Mouse (Mus musculus) midbrain, embryonic 10.5 days (tissue): ENCODE data around the gene Foxp2. TPM values are rescaled to one million over a fixed set of nuclear protein-coding genes. Genes with fewer than 3 reads are reported as not detected.

ENCODE experiments used
- DNase-seq: peaks from one replicate; pipeline ENCODE4 v3.0.0-alpha.2; 2017; ENCODE audit warnings: low spot score
- H3K27ac ChIP-seq: fragments of 300-500 bp; sonication (generic); replicated peaks from 2 replicates; pipeline ENCODE4 v1.5.1; 2016; ENCODE audit warnings: mild to moderate bottlenecking
- H3K27me3 ChIP-seq: fragments of 300-500 bp; sonication (generic); 2 replicates; pipeline ENCODE4 v1.6.1; 2016; ENCODE audit warnings: low read depth, mild to moderate bottlenecking; ENCODE audit not compliant: poor library complexity, severe bottlenecking
- H3K36me3 ChIP-seq: fragments of 300-500 bp; sonication (generic); 2 replicates; pipeline ENCODE4 v1.6.1; 2016; ENCODE audit warnings: mild to moderate bottlenecking, moderate library complexity
- H3K4me1 ChIP-seq: fragments of 300-500 bp; sonication (generic); 2 replicates; pipeline ENCODE4 v1.6.1; 2016
- H3K4me3 ChIP-seq: fragments of 300-500 bp; sonication (generic); 2 replicates; pipeline ENCODE4 v1.5.1; 2016; ENCODE audit warnings: mild to moderate bottlenecking, moderate library complexity
- H3K9me3 ChIP-seq: fragments of 300-500 bp; sonication (generic); replicated peaks from 2 replicates; pipeline ENCODE4 v1.6.1; 2016; ENCODE audit warnings: mild to moderate bottlenecking
- WGBS: fragments of 180-500 bp; shearing (Covaris S2); methylation state at CpG from one replicate; pipeline ENCODE4 v1.1.7; 2016; 5-methylcytosine and 5-hydroxymethylcytosine counted together
- polyA plus RNA-seq: library from polyadenylated mRNA; unstranded; fragments of >200 nt; fragmentation: Nextera tagmentation; extraction: Ambion mirVana; gene quantifications from 2 replicates; pipeline ENCODE4 v1.2.1, GENCODE M21; 2016

Foxp2 gene
- polyA plus RNA-seq, 1 experiment from 2014 or later: 35.9 TPM

DNA sequence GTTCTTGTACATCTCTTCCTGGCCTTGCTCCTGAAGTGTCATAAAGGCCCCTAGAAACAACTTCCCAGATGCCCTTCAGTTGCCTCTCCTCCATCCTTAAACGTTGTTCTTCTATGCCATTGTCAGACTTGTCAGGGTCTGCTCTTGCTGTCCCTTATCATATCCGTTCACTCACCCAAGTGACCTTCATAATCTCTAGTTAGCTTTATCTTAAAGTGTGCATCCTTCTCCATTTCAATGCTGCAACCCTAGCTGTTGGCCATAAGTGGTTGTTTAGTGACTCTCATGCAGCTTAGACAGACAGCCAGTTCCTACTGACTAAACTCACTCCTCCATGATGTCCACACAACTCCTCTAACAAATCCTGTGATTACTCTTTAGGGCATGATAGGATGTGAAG, 415.8 kb downstream of the Foxp2 start:
- Histone ChIP-seq H3K4me3 (no peak overlapping the region), H3K9me3 (no peaks in the 10 kb centered on the region), H3K36me3 (no peaks in the 10 kb centered on the region), H3K27me3 (no peaks in the 10 kb centered on the region), H3K4me1 (no peaks in the 10 kb centered on the region), H3K27ac (no peak overlapping the region)
- no peak for DNase-seq
- 86% methylated on average over 2 of the region's 2 CpGs for WGBS

DNA sequence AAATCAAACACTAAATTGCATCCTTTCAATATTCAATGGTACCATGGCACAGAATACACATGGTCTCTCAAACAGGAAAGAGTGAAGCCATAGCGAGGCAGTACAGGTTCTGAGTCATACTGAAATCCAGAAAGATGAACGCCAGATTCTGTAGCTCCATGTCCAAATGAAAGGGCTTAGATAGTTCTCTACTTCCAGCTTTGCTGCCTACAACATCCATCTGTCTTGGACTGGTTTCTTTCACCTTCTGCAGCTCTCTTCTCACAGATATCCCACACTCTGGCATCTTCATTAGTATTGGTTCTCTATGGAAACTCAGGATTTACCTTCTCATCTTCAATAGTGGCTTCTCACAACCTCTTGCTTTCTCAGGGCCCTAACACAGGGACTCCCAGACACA, 417.2 kb downstream of the Foxp2 start:
- no peaks in the 10 kb centered on the region for H3K9me3 ChIP-seq
- H3K36me3 ChIP-seq: no peaks in the 10 kb centered on the region
- no peak overlapping the region for H3K4me3 ChIP-seq
- H3K27me3 ChIP-seq: no peaks in the 10 kb centered on the region
- no peak for DNase-seq
- 94% methylated on average over 2 of the region's 2 CpGs for WGBS
- no peaks in the 10 kb centered on the region for H3K4me1 ChIP-seq
- H3K27ac ChIP-seq: no peak overlapping the region

DNA sequence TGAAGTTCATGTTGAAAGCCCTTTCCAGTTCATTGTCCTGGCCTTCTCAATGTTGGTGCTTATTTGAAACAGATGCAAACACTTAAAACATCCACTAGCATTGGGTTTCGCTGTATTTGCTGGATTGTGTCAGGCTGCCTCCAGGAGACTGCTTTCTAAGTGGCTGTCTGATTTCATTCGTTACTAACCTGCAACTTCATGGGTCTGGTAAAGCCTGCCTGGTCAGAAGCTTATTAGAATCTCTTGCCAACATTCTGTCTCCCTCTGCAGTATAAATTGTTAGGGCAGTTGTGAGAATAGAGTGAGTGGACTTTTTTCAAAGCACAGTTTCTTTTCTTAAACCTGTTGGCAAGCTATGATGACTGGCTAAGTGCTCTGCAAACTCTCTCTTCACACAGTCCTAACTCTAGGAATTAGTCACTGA, 420.4 kb downstream of the Foxp2 start:
- Histone ChIP-seq H3K4me3 (no peak overlapping the region), H3K36me3 (no peaks in the 10 kb centered on the region), H3K9me3 (no peaks in the 10 kb centered on the region), H3K4me1 (no peaks in the 10 kb centered on the region), H3K27me3 (no peaks in the 10 kb centered on the region), H3K27ac (no peak overlapping the region)
- no peak for DNase-seq
- 78% methylated on average over 2 of the region's 2 CpGs for WGBS

DNA sequence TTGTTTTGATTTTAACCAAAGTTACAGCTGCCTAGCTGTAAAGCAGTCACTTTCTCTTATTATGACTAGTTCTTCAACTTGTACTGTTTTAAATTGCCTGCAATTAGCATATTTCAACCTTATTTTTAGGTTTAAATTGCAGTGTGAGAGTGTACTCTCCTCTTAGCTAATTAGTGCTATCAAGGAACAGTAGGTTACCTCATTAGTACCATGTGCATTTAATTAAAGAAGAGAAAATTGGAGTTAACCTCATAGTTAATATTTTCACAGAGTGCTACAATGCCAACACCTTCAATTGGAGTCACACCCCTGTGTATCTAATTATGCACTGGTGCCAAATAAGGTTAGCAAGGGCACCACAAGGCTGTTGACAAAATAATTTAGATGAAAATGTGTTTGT, 421.9 kb downstream of the Foxp2 start:
- H3K9me3 ChIP-seq: no peaks in the 10 kb centered on the region
- H3K36me3 ChIP-seq: no peaks in the 10 kb centered on the region
- H3K27ac ChIP-seq: no peak overlapping the region
- H3K4me3 ChIP-seq: no peak overlapping the region
- no peak for DNase-seq
- H3K4me1 ChIP-seq: no peaks in the 10 kb centered on the region
- no peaks in the 10 kb centered on the region for H3K27me3 ChIP-seq

DNA sequence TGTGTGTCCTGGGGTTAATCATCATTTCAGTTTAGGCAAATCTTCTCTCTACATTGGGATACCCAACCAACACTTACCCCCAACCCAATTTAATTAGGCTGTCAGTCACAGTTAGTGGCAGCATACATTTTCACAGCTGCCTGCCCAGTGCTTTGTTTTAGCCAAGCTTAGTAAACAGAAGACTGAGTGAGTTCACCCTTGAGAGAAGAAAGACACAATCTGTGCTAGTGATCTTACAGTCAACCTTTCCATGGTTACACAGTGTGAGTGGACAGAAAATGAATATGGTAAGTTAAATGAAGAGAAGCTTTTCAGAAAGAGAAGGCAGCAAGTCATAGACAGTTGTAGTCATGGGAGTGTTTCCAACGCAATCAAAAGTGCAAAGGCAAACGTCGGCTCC, 446.6 kb downstream of the Foxp2 start:
- no peak overlapping the region for H3K4me3 ChIP-seq
- 75% methylated on average over 3 of the region's 3 CpGs for WGBS
- no peaks in the 10 kb centered on the region for H3K27me3 ChIP-seq
- no peaks in the 10 kb centered on the region for H3K36me3 ChIP-seq
- H3K27ac ChIP-seq: no peak overlapping the region
- H3K9me3 ChIP-seq: no peaks in the 10 kb centered on the region
- H3K4me1 ChIP-seq: no peaks in the 10 kb centered on the region
- DNase-seq: no peak

DNA sequence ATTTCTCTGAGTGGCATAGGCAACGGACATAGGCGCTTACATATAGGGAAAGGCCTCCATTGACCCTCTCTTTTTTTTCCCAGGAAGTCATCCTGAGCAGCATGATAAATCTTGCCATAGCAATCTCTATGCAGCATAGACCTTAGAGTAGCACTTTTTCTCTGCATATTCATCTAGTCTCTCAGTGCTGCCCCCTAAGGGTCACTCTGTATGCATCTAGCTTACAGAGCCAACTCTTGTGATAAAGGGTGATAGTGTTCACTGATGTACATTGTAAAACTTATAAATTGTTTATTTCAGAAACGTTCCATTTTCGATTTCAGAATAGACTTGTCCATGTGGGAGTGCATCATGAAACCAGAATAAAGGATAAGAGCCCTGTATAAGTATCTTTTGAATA, 454.7 kb downstream of the Foxp2 start:
- Histone ChIP-seq H3K9me3 (no peaks in the 10 kb centered on the region), H3K36me3 (no peaks in the 10 kb centered on the region), H3K27ac (no peak overlapping the region), H3K27me3 (no peaks in the 10 kb centered on the region), H3K4me1 (no peaks in the 10 kb centered on the region), H3K4me3 (no peak overlapping the region)
- WGBS: 85% methylated on average over 4 of the region's 4 CpGs
- DNase-seq: no peak

DNA sequence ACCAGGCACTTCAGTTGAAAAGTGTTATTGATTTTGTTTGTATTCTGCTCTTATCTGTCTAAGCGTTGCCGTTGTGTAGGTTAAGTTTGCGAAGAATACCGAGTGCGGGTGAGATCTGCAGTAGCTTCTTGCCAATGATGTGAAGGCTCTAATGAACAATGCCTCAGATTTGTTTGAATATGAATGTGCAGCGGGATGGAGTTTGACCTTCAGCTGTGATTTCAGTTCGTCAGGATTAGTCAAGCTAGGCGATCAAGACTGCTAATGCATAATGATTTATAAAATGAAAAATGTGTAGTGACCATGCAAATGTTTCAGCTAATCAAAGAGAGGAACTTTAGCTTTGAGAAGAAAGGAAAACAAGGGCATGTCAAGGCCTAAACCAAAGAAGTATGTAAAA, 469.1 kb downstream of the Foxp2 start:
- no peak for DNase-seq
- WGBS: 55% methylated on average over 8 of the region's 8 CpGs
- no peak overlapping the region for H3K4me3 ChIP-seq
- no peaks in the 10 kb centered on the region for H3K9me3 ChIP-seq
- peak overlapping the region; percentile 55 for H3K27ac ChIP-seq
- H3K36me3 ChIP-seq: no peaks in the 10 kb centered on the region
- peaks cover 27% of the 10 kb centered on the region for H3K4me1 ChIP-seq
- H3K27me3 ChIP-seq: no peaks in the 10 kb centered on the region

DNA sequence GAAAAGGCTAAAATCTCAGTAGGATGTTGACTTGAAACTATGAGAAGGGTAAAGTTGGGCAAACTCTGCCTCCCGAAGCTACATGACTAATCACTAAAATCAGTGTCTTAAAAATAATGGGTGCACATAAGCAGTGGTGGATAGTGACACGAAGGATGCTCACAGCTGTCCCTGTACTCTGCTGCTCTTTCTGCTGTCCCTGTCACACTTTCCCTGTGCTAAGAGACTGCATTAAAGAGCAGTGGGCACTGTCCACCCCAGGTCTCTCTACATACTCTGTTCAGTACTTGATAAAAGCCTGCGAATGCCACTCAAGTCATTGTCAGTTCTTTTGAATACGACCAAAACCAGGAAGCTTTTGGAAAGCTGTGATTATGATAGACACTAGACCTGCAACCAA, 469.7 kb downstream of the Foxp2 start:
- H3K36me3 ChIP-seq: no peaks in the 10 kb centered on the region
- DNase-seq: no peak
- H3K27me3 ChIP-seq: no peaks in the 10 kb centered on the region
- H3K4me3 ChIP-seq: no peak overlapping the region
- H3K9me3 ChIP-seq: no peaks in the 10 kb centered on the region
- peak overlapping the region; percentile 55; the same call in 1 of the 2 replicates for H3K27ac ChIP-seq
- WGBS: 80% methylated on average over 4 of the region's 4 CpGs
- H3K4me1 ChIP-seq: peaks cover 27% of the 10 kb centered on the region

DNA sequence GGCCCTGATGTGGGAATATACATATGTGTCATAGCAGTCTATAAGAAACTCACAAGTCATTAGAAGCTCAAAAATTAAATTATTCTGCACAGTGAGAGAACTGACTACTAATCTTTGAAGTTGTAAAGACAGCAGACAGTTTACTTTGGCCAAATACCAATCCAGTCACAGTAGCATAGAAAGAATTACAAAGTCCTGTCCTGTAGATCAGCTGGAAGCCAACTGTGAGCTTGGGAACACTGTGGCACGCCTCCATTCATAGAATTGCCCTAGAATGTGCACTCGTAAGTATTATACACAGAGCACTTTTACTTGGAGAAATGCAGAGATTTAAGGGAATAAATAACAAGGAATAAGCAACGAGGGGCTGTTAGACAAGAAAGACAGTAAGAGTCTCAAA, 472.5 kb downstream of the Foxp2 start:
- no peak overlapping the region for H3K4me3 ChIP-seq
- no peaks in the 10 kb centered on the region for H3K27me3 ChIP-seq
- H3K27ac ChIP-seq: no peak overlapping the region
- no peak for DNase-seq
- H3K9me3 ChIP-seq: no peaks in the 10 kb centered on the region
- no peaks in the 10 kb centered on the region for H3K36me3 ChIP-seq
- WGBS: 80% methylated on average over 3 of the region's 3 CpGs
- peaks cover 34% of the 10 kb centered on the region for H3K4me1 ChIP-seq

DNA sequence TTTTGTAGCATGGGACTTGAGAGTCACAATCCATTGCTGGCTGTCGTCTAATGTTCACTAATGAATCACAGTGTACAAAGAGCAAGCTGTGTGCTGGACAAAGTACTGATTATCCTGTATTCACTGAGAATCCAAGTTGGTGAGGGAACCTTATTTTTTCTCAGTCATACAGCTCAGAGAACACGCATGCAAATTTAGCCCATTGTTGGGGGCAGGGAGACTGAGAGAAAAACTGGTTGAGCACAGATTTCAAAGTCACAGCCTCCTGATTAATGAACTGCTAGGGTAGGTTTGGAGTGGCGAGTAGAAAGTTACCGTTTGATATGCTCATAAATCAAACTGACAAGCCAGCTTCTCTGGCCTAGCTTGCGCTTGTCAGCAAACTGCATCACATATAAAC, 477.1 kb downstream of the Foxp2 start:
- Histone ChIP-seq H3K27me3 (no peaks in the 10 kb centered on the region), H3K4me3 (no peak overlapping the region), H3K36me3 (no peaks in the 10 kb centered on the region), H3K27ac (no peak overlapping the region), H3K4me1 (peaks cover 11% of the 10 kb centered on the region; the same call in 1 of the 2 replicates), H3K9me3 (no peaks in the 10 kb centered on the region)
- WGBS: 81% methylated on average over 5 of the region's 5 CpGs
- no peak for DNase-seq

DNA sequence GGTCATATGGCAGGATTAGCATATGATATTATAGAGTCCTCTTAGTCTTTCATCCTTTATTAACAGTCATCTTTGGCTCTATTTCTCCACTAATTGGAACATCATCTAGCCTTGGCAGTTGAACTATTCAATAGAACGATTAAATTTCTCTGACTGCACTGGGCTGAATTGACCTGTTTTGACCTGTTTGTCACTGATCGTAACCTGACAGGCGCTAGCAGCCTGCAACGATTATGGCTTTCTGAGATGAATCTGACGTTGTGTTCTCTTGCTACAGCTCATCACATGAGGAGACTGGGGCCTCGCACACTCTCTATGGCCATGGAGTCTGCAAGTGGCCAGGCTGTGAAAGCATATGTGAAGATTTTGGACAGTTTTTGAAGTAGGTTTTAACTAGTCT, 495.3 kb downstream of the Foxp2 start:
- H3K9me3 ChIP-seq: no peaks in the 10 kb centered on the region
- no peak overlapping the region for H3K27ac ChIP-seq
- H3K27me3 ChIP-seq: no peaks in the 10 kb centered on the region
- H3K4me1 ChIP-seq: peaks cover 17% of the 10 kb centered on the region
- WGBS: 72% methylated on average over 6 of the region's 6 CpGs
- 0 out of 2 replicates have a peak, but pooled peaks cover 3% of the 10 kb centered on the region for H3K36me3 ChIP-seq
- no peak overlapping the region for H3K4me3 ChIP-seq
- DNase-seq: no peak

DNA sequence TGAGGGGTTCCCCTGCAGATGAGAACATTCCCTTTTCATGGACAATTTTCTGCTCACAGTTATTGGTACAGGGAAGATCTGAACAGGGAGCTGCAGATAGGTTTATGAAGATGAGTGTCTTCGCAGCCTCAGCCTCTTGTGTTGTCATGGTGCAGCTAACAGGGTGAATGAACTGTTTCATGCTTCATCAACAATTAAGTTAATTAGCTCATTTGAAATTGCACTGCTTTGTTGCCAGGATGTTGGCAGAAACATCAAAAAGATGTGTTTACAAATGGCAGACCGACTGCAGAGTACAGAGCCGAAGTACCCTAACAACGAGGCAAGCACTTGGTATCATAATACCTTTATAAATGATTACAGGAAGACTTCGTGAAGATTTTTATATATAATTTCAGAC, 496.3 kb downstream of the Foxp2 start:
- H3K27me3 ChIP-seq: no peaks in the 10 kb centered on the region
- H3K9me3 ChIP-seq: no peaks in the 10 kb centered on the region
- 0 out of 2 replicates have a peak, but pooled peaks cover 3% of the 10 kb centered on the region for H3K36me3 ChIP-seq
- WGBS: 57% methylated on average over 5 of the region's 5 CpGs
- peaks cover 17% of the 10 kb centered on the region for H3K4me1 ChIP-seq
- DNase-seq: no peak
- H3K4me3 ChIP-seq: no peak overlapping the region
- no peak overlapping the region for H3K27ac ChIP-seq

DNA sequence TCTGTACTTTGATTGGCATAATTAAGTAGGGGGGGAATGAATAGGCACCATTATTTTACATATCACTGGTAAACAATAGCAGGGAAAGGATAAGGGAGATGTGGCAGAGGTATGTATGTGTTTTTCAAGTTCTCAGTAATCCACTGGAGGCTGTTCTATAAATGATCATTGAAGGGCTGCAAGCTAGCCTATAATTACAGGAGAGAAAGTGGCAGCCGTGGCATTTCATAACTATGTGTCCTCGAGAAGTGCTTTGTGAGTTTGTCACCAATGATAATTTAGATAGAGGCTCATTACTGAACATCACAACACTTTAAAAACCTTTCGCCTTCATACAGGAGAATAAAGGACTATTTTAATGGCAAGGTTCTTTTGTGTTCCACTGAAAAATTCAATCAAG, 500.0 kb downstream of the Foxp2 start:
- Histone ChIP-seq H3K27me3 (no peaks in the 10 kb centered on the region), H3K36me3 (no peaks in the 10 kb centered on the region), H3K9me3 (no peaks in the 10 kb centered on the region), H3K4me1 (peaks cover 17% of the 10 kb centered on the region), H3K27ac (no peak overlapping the region), H3K4me3 (no peak overlapping the region)
- 86% methylated on average over 3 of the region's 3 CpGs for WGBS
- no peak for DNase-seq

DNA sequence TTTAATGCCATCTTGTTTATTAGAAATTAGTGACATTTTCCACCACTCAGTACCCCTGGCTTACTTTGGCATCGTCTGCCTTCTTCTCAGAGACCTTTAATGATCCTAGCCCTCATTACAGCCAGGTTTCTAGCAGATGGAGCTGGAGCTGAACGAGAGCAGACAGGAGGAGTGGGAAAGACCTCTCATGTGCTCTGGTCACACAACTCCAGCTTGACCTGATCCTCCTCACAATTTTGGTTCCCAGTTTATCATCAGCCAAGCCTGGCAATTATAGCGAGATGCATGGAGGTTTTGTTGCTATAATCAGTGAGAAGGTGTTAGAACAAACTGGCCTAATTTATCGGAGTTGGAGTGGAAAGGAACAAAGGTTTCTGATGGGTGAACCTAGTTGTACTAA, 500.9 kb downstream of the Foxp2 start:
- 89% methylated on average over 4 of the region's 4 CpGs for WGBS
- DNase-seq: no peak
- H3K4me3 ChIP-seq: no peak overlapping the region
- H3K27me3 ChIP-seq: no peaks in the 10 kb centered on the region
- H3K36me3 ChIP-seq: no peaks in the 10 kb centered on the region
- no peaks in the 10 kb centered on the region for H3K9me3 ChIP-seq
- no peak overlapping the region for H3K27ac ChIP-seq
- H3K4me1 ChIP-seq: peaks cover 17% of the 10 kb centered on the region
